Mouse (Mus musculus) left cerebral cortex, adult 18-20 months (tissue): ENCODE data around the gene Sema5b. TPM values are rescaled to one million over a fixed set of nuclear protein-coding genes. Genes with fewer than 3 reads are reported as not detected.

ENCODE experiments used
- DNase-seq, 2 experiments: peaks; one replicate each; pipeline ENCODE4 v3.0.0; 2021 to 2022; ENCODE audit warnings: low spot score in 2 of 2, mixed read lengths in 1 of 2
- total RNA-seq, 2 experiments: library from RNA; stranded (reverse); gene quantifications; 2 replicates each; pipeline ENCODE4 v1.2.3; 2021

The Sema5b gene
- total RNA-seq, 2 experiments from 2014 or later = 12.7 to 16.0 TPM

GRCm38 (mm10) chr16:35703763-35704679 lies 163.1 kb downstream of the Sema5b start:
- DNase-seq = no peak

GRCm38 (mm10) chr16:35704796-35705195 lies 163.9 kb downstream of the Sema5b start:
- no peak for DNase-seq

- DNase-seq = no peak
Measured at GRCm38 (mm10) chr16:35707004-35707403, 166.1 kb downstream of the Sema5b start.

GRCm38 (mm10) chr16:35711004-35711403 lies 170.1 kb downstream of the Sema5b start:
- peak in 1 of 2 experiments; percentile 11 for DNase-seq

GRCm38 (mm10) chr16:35713606-35714005 lies 172.7 kb downstream of the Sema5b start:
- no peak for DNase-seq

Other genes starting within 250 kb of the Sema5b start
- gene Sec22a, start 177.2 kb upstream of the Sema5b start, total RNA-seq = 10 to 100 TPM; 13.7 to 17.1 TPM
- 1 to 10 TPM; 3.1 to 3.5 TPM for gene Pdia5, start 50.3 kb upstream of the Sema5b start, total RNA-seq
- gene Dirc2, start 228.2 kb downstream of the Sema5b start, total RNA-seq = 10 to 100 TPM; 65.7 to 68.0 TPM
- 1 to 10 TPM; 7.1 to 7.2 TPM for gene Hspbap1, start 229.2 kb downstream of the Sema5b start, total RNA-seq